24 mouse cellular contexts compared by ENCODE assay signal in genomic region chr7:81687684-81688316, GRCm38 (mm10). TPM values are rescaled to one million over a fixed set of nuclear protein-coding genes. Genes with fewer than 3 reads are reported as not detected.
DNase-seq lines count a peak whose midpoint lies in the region; ATAC-seq lines count a peak whose summit lies in the region.
"Had no signal": no experiment of that assay in that cellular context is flagged by ENCODE, and none has a peak within 500 bp of the region (broad histone marks: within the 10 kb centered on the region; RNA-seq: fewer than 3 reads in every experiment).

No protein-coding gene starts in this region.

- H3K9me3 ChIP-seq in heart, embryonic 13.5 days = no peaks in the 10 kb centered on the region
- no peaks in the 10 kb centered on the region for H3K9me3 ChIP-seq in liver, embryonic 15.5 days (replicated peaks)
- H3K9me3 ChIP-seq in intestine, embryonic 14.5 days (ENCODE audit: control insufficient read depth, low read length) = no peaks in the 10 kb centered on the region
- no peaks in the 10 kb centered on the region for H3K9me3 ChIP-seq in stomach, embryonic 15.5 days
- H3K9me3 ChIP-seq: embryonic facial prominence, embryonic 13.5 days; hindbrain, embryonic 10.5 days; limb, embryonic 13.5 days; midbrain, embryonic 10.5 days had no signal

- no peaks in the 10 kb centered on the region for H3K27me3 ChIP-seq in heart, embryonic 13.5 days (replicated peaks)
- no peaks in the 10 kb centered on the region for H3K27me3 ChIP-seq in liver, embryonic 15.5 days
- H3K27me3 ChIP-seq in intestine, embryonic 14.5 days (replicated peaks; ENCODE audit: control insufficient read depth, insufficient read depth, low read length) = no peaks in the 10 kb centered on the region
- no peaks in the 10 kb centered on the region for H3K27me3 ChIP-seq in stomach, embryonic 15.5 days (replicated peaks)
- H3K27me3 ChIP-seq: embryonic facial prominence, embryonic 13.5 days; limb, embryonic 13.5 days had no signal

- peak overlapping the region; percentile 81 for H3K27ac ChIP-seq in heart, embryonic 13.5 days (replicated peaks)
- H3K27ac ChIP-seq in liver, embryonic 15.5 days (replicated peaks) = 0 out of 2 replicates have a peak overlapping the region, but pooled peaks have one; percentile 42
- peak overlapping the region; percentile 44; the same call in 1 of the 2 replicates for H3K27ac ChIP-seq in intestine, embryonic 14.5 days (ENCODE audit: low read depth)
- H3K27ac ChIP-seq in stomach, embryonic 15.5 days = peak overlapping the region; percentile 82; the same call in 1 of the 2 replicates
- H3K27ac ChIP-seq: embryonic facial prominence, embryonic 13.5 days; hindbrain, embryonic 10.5 days; limb, embryonic 13.5 days; midbrain, embryonic 10.5 days had no signal

- no peak overlapping the region for H3K4me2 ChIP-seq in heart, embryonic 13.5 days
- H3K4me2 ChIP-seq in liver, embryonic 15.5 days = peak overlapping the region; percentile 30; the same call in 1 of the 2 replicates
- H3K4me2 ChIP-seq in intestine, embryonic 14.5 days (ENCODE audit: low read length) = no peak overlapping the region
- no peak overlapping the region; the same call in 1 of the 2 replicates for H3K4me2 ChIP-seq in stomach, embryonic 15.5 days
- H3K4me2 ChIP-seq: embryonic facial prominence, embryonic 13.5 days; limb, embryonic 13.5 days; lung, embryonic 14.5 days had no signal

- peak overlapping the region; percentile 54; the same call in 1 of the 2 replicates for H3K9ac ChIP-seq in heart, embryonic 13.5 days
- H3K9ac ChIP-seq in liver, embryonic 15.5 days = no peak overlapping the region
- no peak overlapping the region for H3K9ac ChIP-seq in intestine, embryonic 14.5 days (ENCODE audit: low read length)
- H3K9ac ChIP-seq in stomach, embryonic 15.5 days = no peak overlapping the region
- H3K9ac ChIP-seq: embryonic facial prominence, embryonic 13.5 days; limb, embryonic 13.5 days; lung, embryonic 14.5 days had no signal

- 61% methylated on average over 6 of the region's 6 CpGs for WGBS in heart, embryonic 13.5 days
- WGBS in liver, embryonic 15.5 days (ENCODE audit: insufficient replicate concordance) = 61% methylated on average over 6 of the region's 6 CpGs
- 70% methylated on average over 6 of the region's 6 CpGs for WGBS in intestine, embryonic 14.5 days
- 65% methylated on average over 6 of the region's 6 CpGs for WGBS in stomach, embryonic 15.5 days

- ATAC-seq in heart, embryonic 13.5 days (ENCODE audit: extremely low read depth, insufficient number of reproducible peaks, low FRiP score, low TSS enrichment) = no peak
- no peak for ATAC-seq in liver, embryonic 15.5 days (ENCODE audit: insufficient read depth)
- no peak for ATAC-seq in intestine, embryonic 14.5 days (replicated peaks; ENCODE audit: low FRiP score, low TSS enrichment, low read depth)
- ATAC-seq in stomach, embryonic 15.5 days (ENCODE audit: insufficient read depth, low FRiP score, low read depth) = peak; percentile 61
- ATAC-seq in cerebellum, adult (ENCODE audit: insufficient number of reproducible peaks, low FRiP score, low TSS enrichment) = no peak
- ATAC-seq: activated CD4-positive, CD25-positive, alpha-beta regulatory T cell, adult 4 months; forebrain, embryonic 14.5 days had no signal

- intact Hi-C loops in heart, postnatal 10 days (cut with DNase I) = no loop called here

- H3K4me3 ChIP-seq in heart, embryonic 13.5 days = no peak overlapping the region
- no peak overlapping the region for H3K4me3 ChIP-seq in liver, embryonic 15.5 days (replicated peaks)
- no peak overlapping the region for H3K4me3 ChIP-seq in intestine, embryonic 14.5 days (ENCODE audit: low read depth, low read length)
- H3K4me3 ChIP-seq in stomach, embryonic 15.5 days (replicated peaks) = no peak overlapping the region
- H3K4me3 ChIP-seq: embryonic facial prominence, embryonic 13.5 days; hindbrain, embryonic 10.5 days; limb, embryonic 13.5 days; midbrain, embryonic 10.5 days had no signal

- peaks cover 91% of the 10 kb centered on the region for H3K4me1 ChIP-seq in heart, embryonic 13.5 days
- peaks cover 16% of the 10 kb centered on the region for H3K4me1 ChIP-seq in liver, embryonic 15.5 days (replicated peaks)
- peaks cover 4% of the 10 kb centered on the region; the same call in 1 of the 2 replicates for H3K4me1 ChIP-seq in intestine, embryonic 14.5 days (replicated peaks; ENCODE audit: control insufficient read depth, insufficient read depth, low read length)
- peaks cover 18% of the 10 kb centered on the region; the same call in 1 of the 2 replicates for H3K4me1 ChIP-seq in stomach, embryonic 15.5 days

- DNase-seq in heart, postnatal 10 days = no peak
- DNase-seq in liver = no peak
- no peak for DNase-seq in intestine, embryonic 14.5 days (ENCODE audit: low spot score)
- no peak for DNase-seq in spleen, postnatal 36 days (ENCODE audit: low spot score in 2 of 2)
- DNase-seq: adrenal gland, postnatal 10 days; cerebellum, postnatal 14 days; gastrocnemius, postnatal 14 days; lung, embryonic 14.5 days; lung, postnatal 4 days; retina, postnatal 1 day; right cerebral cortex, postnatal 4 days; thymus, adult 18-20 months; thymus, postnatal 4 days had no signal

- no peaks in the 10 kb centered on the region for H3K36me3 ChIP-seq in heart, embryonic 13.5 days
- H3K36me3 ChIP-seq in liver, embryonic 15.5 days (replicated peaks) = no peaks in the 10 kb centered on the region
- no peaks in the 10 kb centered on the region for H3K36me3 ChIP-seq in intestine, embryonic 14.5 days (ENCODE audit: control insufficient read depth, insufficient read depth, low read length)
- no peaks in the 10 kb centered on the region for H3K36me3 ChIP-seq in stomach, embryonic 15.5 days
- H3K36me3 ChIP-seq: embryonic facial prominence, embryonic 13.5 days; hindbrain, embryonic 10.5 days; limb, embryonic 13.5 days; midbrain, embryonic 10.5 days had no signal

RNA-seq across cellular contexts. Expression of gene Homer2, which starts 19.5 kb away (rescaled TPM):
- 73.4 and 82.1 TPM in 2 replicates for polyA plus RNA-seq in heart, embryonic 13.5 days (2015; fragmentation: Nextera tagmentation; extraction: Ambion mirVana)
- total RNA-seq in heart, postnatal 10 days (2021) = 10 to 100 TPM; 58.8 to 59.7 TPM
- polyA plus RNA-seq in liver, embryonic 15.5 days (2015; fragmentation: Nextera tagmentation; extraction: Ambion mirVana) = 3.9 and 4.8 TPM in 2 replicates
- 21.7 and 33.8 TPM in 2 replicates for polyA plus RNA-seq in intestine, embryonic 14.5 days (2014; fragmentation: Nextera tagmentation; extraction: Ambion mirVana)
- 37.9 and 50.0 TPM in 2 replicates for polyA plus RNA-seq in stomach, embryonic 15.5 days (2015; fragmentation: Nextera tagmentation; extraction: Ambion mirVana)
- total RNA-seq: monocyte, adult 5-6 weeks had no signal
